Mouse (Mus musculus) testis, adult 2 months (tissue): ENCODE data around the gene Fut7.

Experiments
- CTCF ChIP-seq: fragments of 200-500 bp; IDR thresholded peaks from 2 replicates; pipeline ENCODE4 v1.5.1; 2012; ENCODE audit warnings: low read depth, mild to moderate bottlenecking, inconsistent platforms, low read length, moderate library complexity; ENCODE audit not compliant: control insufficient read depth, insufficient read depth, insufficient replicate concordance
- POLR2A ChIP-seq: fragments of 200-500 bp; IDR thresholded peaks from 2 replicates; pipeline ENCODE4 v1.6.1; 2012; ENCODE audit warnings: low read depth, mild to moderate bottlenecking, inconsistent platforms, low read length, moderate library complexity; ENCODE audit not compliant: control insufficient read depth

- no peak for TF ChIP-seq CTCF
- TF ChIP-seq POLR2A: no peak
Measured at GRCm38 (mm10) chr2:25398065-25398464, 25.0 kb upstream of the Fut7 start.
